Mouse (Mus musculus) heart, adult 2 months (tissue): Measurements from ENCODE around the gene Dgat2. TPM values are rescaled to one million over a fixed set of nuclear protein-coding genes. Genes with fewer than 3 reads are reported as not detected.

ENCODE experiments used
- DNase-seq, 2 experiments: peaks; one replicate each; pipeline ENCODE4 v3.0.0; 2021
- H3K27ac ChIP-seq: fragments of 200-600 bp; 2 replicates; pipeline ENCODE4 v1.8.1; 2022
- H3K27me3 ChIP-seq: fragments of 200-500 bp; 2 replicates; pipeline ENCODE4 v1.6.1; 2012; ENCODE audit warnings: mild to moderate bottlenecking, low read length, inconsistent platforms, mixed read lengths; ENCODE audit not compliant: control insufficient read depth, insufficient read depth
- H3K36me3 ChIP-seq: fragments of 200-500 bp; 2 replicates; pipeline ENCODE4 v1.6.1; 2012; ENCODE audit warnings: low read length, inconsistent platforms; ENCODE audit not compliant: control insufficient read depth, insufficient read depth
- H3K4me1 ChIP-seq: fragments of 200-500 bp; 2 replicates; pipeline ENCODE4 v1.6.1; 2011; ENCODE audit warnings: low read length; ENCODE audit not compliant: control insufficient read depth, insufficient read depth
- H3K4me3 ChIP-seq: fragments of 200-600 bp; 2 replicates; pipeline ENCODE4 v1.8.1; 2022
- H3K79me2 ChIP-seq: fragments of 200-500 bp; replicated peaks from 2 replicates; pipeline ENCODE4 v1.6.1; 2012; ENCODE audit warnings: mild to moderate bottlenecking, inconsistent platforms, low read length, moderate library complexity, mixed read lengths; ENCODE audit not compliant: control insufficient read depth, insufficient read depth
- H3K9ac ChIP-seq: fragments of 200-500 bp; 2 replicates; pipeline ENCODE4 v1.6.1; 2012; ENCODE audit warnings: low read depth, mild to moderate bottlenecking, control low read depth, inconsistent platforms, low read length, mixed read lengths
- CTCF ChIP-seq: fragments of 200-600 bp; IDR thresholded peaks from 2 replicates; pipeline ENCODE4 v1.8.1; 2022; ENCODE audit warnings: antibody characterized with exemption, mild to moderate bottlenecking, moderate library complexity
- EP300 ChIP-seq: fragments of 200-500 bp; IDR thresholded peaks from 2 replicates; pipeline ENCODE4 v1.6.1; 2011; ENCODE audit warnings: low read depth, low read length, control low read depth; ENCODE audit not compliant: insufficient read depth
- POLR2A ChIP-seq: fragments of 200-500 bp; IDR thresholded peaks from 2 replicates; pipeline ENCODE4 v1.6.1; 2011; ENCODE audit warnings: mild to moderate bottlenecking, low read depth, low read length, control low read depth; ENCODE audit not compliant: insufficient read depth
- WGBS: fragments of 180-500 bp; shearing (Covaris S2); methylation state at CpG from one replicate; pipeline ENCODE4 v1.1.7; 2018; 5-methylcytosine and 5-hydroxymethylcytosine counted together
- intact Hi-C: fragments of 180-260 bp; cut with DNase I; formaldehyde crosslinking; loops from one replicate; pipeline ENCODE4 v1.15.1; 2025
- polyA plus RNA-seq: library from polyadenylated mRNA; depleted of rRNA; stranded (reverse); fragments of >200 nt; gene quantifications from 2 replicates; pipeline ENCODE4 v1.2.3, GENCODE M21; 2012
- total RNA-seq, 2 experiments: library from RNA; stranded (reverse); gene quantifications; 2 replicates each; pipeline ENCODE4 v1.2.3; 2021

The Dgat2 gene
- total and polyA plus RNA-seq, 3 experiments: 309 to 390 (median 376) TPM

DNA sequence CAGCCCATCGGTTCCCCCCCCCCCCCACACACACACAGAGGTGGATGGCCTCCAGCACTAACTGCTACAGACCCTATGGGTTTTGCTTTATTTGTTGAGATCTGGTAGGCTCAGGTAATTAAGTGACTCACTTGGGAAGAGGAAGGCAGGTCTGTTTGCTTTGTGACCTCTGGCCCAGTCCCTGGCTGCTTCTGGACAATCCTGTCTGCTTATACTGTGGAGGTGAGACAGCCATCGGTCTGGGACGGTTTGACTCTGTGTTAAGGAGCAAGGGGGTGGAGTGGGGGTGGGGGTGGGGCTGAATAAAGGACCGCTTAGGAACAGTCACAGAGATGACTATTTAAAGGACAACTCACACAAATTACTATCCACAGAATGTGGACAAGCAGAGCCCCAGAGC is 17.8 kb upstream of the Dgat2 start:
- H3K79me2 ChIP-seq: no peaks in the 10 kb centered on the region
- intact Hi-C loops: loop anchor here (2.0 to 5.0 kb wide), 2 partner anchors 17 to 38 kb away; partner anchors contain the start of gene Dgat2
- no peak overlapping the region for H3K9ac ChIP-seq
- H3K27me3 ChIP-seq: no peaks in the 10 kb centered on the region
- H3K4me1 ChIP-seq: peaks cover 3% of the 10 kb centered on the region; the same call in 1 of the 2 replicates
- H3K4me3 ChIP-seq: no peak overlapping the region
- 34% methylated on average over 4 of the region's 4 CpGs for WGBS
- DNase-seq: peak in 1 of 2 experiments; percentile 22
- no peaks in the 10 kb centered on the region for H3K36me3 ChIP-seq
- TF ChIP-seq POLR2A (no peak), CTCF (no peak), EP300 (no peak)
- peak overlapping the region; percentile 90 for H3K27ac ChIP-seq

DNA sequence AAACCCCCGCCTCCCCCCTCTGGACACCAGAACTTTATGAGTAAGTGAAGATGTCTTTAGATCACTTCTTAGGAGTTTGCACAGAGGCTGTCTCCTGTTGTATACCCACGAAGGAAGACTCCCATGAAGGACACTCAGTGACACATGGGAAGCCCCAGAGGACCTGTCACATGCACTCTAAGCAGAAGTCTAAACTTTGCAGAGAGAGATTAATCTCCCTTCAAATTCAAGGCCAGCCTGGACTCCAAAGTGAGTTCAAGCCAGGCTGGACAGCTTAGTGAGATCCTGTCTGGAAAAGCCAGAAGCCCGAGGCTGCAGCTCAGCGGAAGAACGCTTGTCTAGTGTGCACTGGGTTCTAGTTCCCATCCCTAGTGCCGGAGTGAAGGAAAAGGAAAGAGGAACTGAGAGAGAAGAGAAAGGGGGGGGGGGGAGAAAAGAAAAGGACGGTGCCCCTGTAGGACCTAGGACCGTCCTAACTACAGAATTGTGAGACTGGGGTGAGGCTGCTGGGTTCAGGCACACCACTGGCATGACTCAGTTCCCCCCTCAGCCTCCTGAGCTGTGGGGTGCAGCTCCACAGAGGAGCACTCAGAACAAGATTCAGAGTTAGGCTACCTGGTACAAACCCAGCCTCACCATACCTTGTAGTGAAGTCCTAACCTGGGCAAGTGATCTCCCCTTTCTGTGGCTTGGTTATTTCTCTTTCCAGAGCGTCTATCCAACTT is 17.1 kb upstream of the Dgat2 start:
- DNase-seq: peak in 1 of 2 experiments; percentile 23
- WGBS: 78% methylated on average over 9 of the region's 9 CpGs
- no peaks in the 10 kb centered on the region for H3K36me3 ChIP-seq
- no peaks in the 10 kb centered on the region for H3K79me2 ChIP-seq
- H3K9ac ChIP-seq: no peak overlapping the region
- H3K4me3 ChIP-seq: no peak overlapping the region
- peak overlapping the region; percentile 90 for H3K27ac ChIP-seq
- H3K4me1 ChIP-seq: peaks cover 3% of the 10 kb centered on the region; the same call in 1 of the 2 replicates
- TF ChIP-seq EP300 (no peak), POLR2A (no peak), CTCF (no peak)
- intact Hi-C loops: loop anchor here (2.0 to 5.0 kb wide), 2 partner anchors 17 to 37 kb away; partner anchors contain the start of gene Dgat2
- no peaks in the 10 kb centered on the region for H3K27me3 ChIP-seq

DNA sequence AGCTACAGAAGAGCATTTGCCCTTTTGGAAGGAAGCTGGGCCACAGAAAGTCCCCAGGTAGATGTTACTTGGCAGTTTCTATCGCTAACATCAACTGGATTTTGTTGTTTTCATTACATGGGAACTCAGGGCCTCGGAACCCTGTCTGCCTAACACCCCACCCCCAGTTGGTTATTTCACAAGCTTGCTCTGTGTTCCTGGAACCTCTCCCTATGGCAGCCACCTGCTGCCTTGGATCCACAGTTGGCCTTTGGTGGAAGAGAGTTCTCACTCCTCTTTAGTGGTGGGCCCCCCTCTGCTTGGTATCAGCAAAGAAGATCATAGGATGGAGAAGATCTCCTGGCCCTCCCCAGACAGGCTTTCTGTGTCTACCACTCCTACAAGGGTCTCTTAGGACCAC is 16.3 kb upstream of the Dgat2 start:
- no peaks in the 10 kb centered on the region for H3K79me2 ChIP-seq
- 80% methylated on average over 2 of the region's 2 CpGs for WGBS
- H3K9ac ChIP-seq: no peak overlapping the region
- H3K36me3 ChIP-seq: no peaks in the 10 kb centered on the region
- TF ChIP-seq EP300: no peak
- no peak for TF ChIP-seq CTCF
- no peak for TF ChIP-seq POLR2A
- intact Hi-C loops: no loop called here
- peaks cover 3% of the 10 kb centered on the region; the same call in 1 of the 2 replicates for H3K4me1 ChIP-seq
- H3K27ac ChIP-seq: no peak overlapping the region; the same call in 1 of the 2 replicates
- no peaks in the 10 kb centered on the region for H3K27me3 ChIP-seq
- peak in 1 of 2 experiments; percentile 17 for DNase-seq
- H3K4me3 ChIP-seq: no peak overlapping the region

DNA sequence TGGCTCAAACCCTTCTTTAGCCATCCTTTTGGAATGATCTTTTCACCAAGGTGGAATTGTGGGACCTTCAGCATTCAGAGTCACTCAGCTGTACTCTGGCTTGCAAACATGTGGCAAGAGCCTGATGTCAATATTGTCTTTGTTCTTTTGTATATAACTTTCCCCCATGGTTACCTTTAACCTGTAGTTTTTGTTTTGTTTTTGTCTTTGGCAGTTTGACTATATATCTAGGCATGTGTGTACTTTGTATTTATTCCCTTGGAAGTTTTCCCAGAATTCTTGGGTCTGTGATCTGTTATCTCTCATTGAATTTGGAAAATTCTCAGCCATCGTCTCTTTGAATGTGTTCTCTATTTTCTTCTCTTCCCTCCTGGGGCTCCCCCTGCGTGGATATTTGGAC is 12.0 kb upstream of the Dgat2 start:
- Histone ChIP-seq H3K4me3 (no peak overlapping the region), H3K36me3 (no peaks in the 10 kb centered on the region), H3K79me2 (no peaks in the 10 kb centered on the region), H3K4me1 (no peaks in the 10 kb centered on the region), H3K9ac (no peak overlapping the region), H3K27ac (no peak overlapping the region), H3K27me3 (no peaks in the 10 kb centered on the region)
- 22% methylated on average over 2 of the region's 2 CpGs for WGBS
- TF ChIP-seq CTCF: no peak
- no peak for DNase-seq
- intact Hi-C loops: no loop called here

DNA sequence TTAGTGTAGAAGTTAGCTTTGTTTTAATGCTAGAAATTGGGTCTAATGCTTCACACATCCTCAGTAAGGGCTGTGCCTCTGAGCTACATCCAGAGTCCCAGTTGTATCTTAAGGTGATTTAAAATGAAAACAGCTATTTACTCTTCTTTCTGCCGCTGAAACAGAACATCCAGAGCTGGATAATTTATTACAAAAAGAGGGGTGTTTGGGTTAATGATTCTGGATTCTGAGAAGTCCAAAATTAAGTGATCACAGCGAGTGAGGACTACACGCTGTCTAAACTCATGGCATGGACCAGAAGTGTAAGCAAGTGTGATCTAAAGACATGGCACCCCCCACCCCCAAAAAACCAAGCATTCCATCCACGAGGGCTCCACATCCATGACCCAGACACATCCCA is 11.4 kb upstream of the Dgat2 start:
- Histone ChIP-seq H3K27me3 (no peaks in the 10 kb centered on the region), H3K36me3 (no peaks in the 10 kb centered on the region), H3K9ac (no peak overlapping the region), H3K27ac (no peak overlapping the region), H3K4me3 (no peak overlapping the region), H3K4me1 (no peaks in the 10 kb centered on the region), H3K79me2 (no peaks in the 10 kb centered on the region)
- intact Hi-C loops: no loop called here
- TF ChIP-seq CTCF (no peak), EP300 (no peak), POLR2A (no peak)
- no peak for DNase-seq
- 88% methylated on average over 4 of the region's 4 CpGs for WGBS

DNA sequence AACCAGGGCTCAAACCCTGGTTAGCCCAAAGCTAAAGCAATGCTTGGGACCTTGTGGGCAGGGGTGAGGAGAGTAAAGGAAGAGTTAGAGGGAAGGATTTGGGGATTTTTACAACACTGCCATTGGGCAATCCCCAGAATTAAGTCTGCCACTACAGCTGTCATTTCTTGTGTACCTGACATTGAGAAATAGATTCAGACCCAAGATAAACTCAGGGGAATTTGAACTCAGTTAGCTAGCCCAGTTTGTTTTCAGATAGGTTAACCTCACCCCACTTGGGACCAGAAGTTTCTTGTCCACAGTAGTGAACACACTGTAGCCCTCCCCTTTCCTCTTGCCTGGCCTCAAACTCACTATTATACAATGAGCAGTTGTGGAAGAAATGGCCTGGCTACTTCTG is 8.9 kb upstream of the Dgat2 start:
- Histone ChIP-seq H3K36me3 (no peaks in the 10 kb centered on the region), H3K27me3 (no peaks in the 10 kb centered on the region), H3K79me2 (no peaks in the 10 kb centered on the region), H3K4me1 (no peaks in the 10 kb centered on the region), H3K9ac (no peak overlapping the region), H3K27ac (no peak overlapping the region), H3K4me3 (no peak overlapping the region)
- DNase-seq: no peak
- TF ChIP-seq POLR2A: no peak
- TF ChIP-seq EP300: no peak
- no peak for TF ChIP-seq CTCF
- intact Hi-C loops: no loop called here
